Mouse (Mus musculus): ENCODE measurements around the gene Col4a2. TPM values are rescaled to one million over a fixed set of nuclear protein-coding genes. Genes with fewer than 3 reads are reported as not detected.

Gene Col4a2
- polyA plus RNA-seq, 1 experiment from 2014 or later: 56.3 TPM

- H3K4me1 ChIP-seq (replicated peaks): peaks cover 53% of the 10 kb centered on the region
Measured at GRCm38 (mm10) chr8:11361546-11362277, 49.1 kb downstream of the Col4a2 start.

GRCm38 (mm10) chr8:11362278-11363214 is 49.9 kb downstream of the Col4a2 start:
- H3K4me3 ChIP-seq (replicated peaks): no peak overlapping the region
- 26% methylated on average over 17 of the region's 17 CpGs for WGBS
- H3K9ac ChIP-seq (replicated peaks): peak overlapping the region; percentile 1; the same call in 1 of the 2 replicates
- ATAC-seq (ENCODE audit: insufficient number of reproducible peaks, insufficient read depth, low FRiP score, low TSS enrichment, low read depth): 0 out of 2 replicates have a peak, but pooled peaks have one; percentile 13
- peak overlapping the region; percentile 9; the same call in 1 of the 2 replicates for H3K4me2 ChIP-seq
- H3K9me3 ChIP-seq: no peaks in the 10 kb centered on the region
- peak overlapping the region; percentile 84 for H3K27ac ChIP-seq
- no peaks in the 10 kb centered on the region for H3K27me3 ChIP-seq
- H3K4me1 ChIP-seq (replicated peaks): peaks cover 48% of the 10 kb centered on the region
- no peaks in the 10 kb centered on the region for H3K36me3 ChIP-seq

More at GRCm38 (mm10) chr8:11361546-11362277, 49.1 kb downstream of the Col4a2 start:
- no peak overlapping the region for H3K4me2 ChIP-seq
- peak overlapping the region; percentile 84 for H3K27ac ChIP-seq
- WGBS: 61% methylated on average over 9 of the region's 9 CpGs
- H3K27me3 ChIP-seq: no peaks in the 10 kb centered on the region
- no peaks in the 10 kb centered on the region for H3K36me3 ChIP-seq
- ATAC-seq (ENCODE audit: insufficient number of reproducible peaks, insufficient read depth, low FRiP score, low TSS enrichment, low read depth): no peak; the same call in 1 of the 2 replicates
- no peaks in the 10 kb centered on the region for H3K9me3 ChIP-seq
- H3K9ac ChIP-seq (replicated peaks): 0 out of 2 replicates have a peak overlapping the region, but pooled peaks have one; percentile 1
- H3K4me3 ChIP-seq (replicated peaks): no peak overlapping the region

GRCm38 (mm10) chr8:11363340-11364126 is 50.9 kb downstream of the Col4a2 start:
- 53% methylated on average over 13 of the region's 13 CpGs for WGBS
- Histone ChIP-seq H3K27me3 (no peaks in the 10 kb centered on the region), H3K4me1 (replicated peaks) (peaks cover 40% of the 10 kb centered on the region), H3K4me2 (no peak overlapping the region), H3K9me3 (no peaks in the 10 kb centered on the region), H3K36me3 (no peaks in the 10 kb centered on the region), H3K27ac (peak overlapping the region; percentile 84), H3K9ac (replicated peaks) (no peak overlapping the region), H3K4me3 (replicated peaks) (no peak overlapping the region)
- no peak for ATAC-seq (ENCODE audit: insufficient number of reproducible peaks, insufficient read depth, low FRiP score, low TSS enrichment, low read depth)

GRCm38 (mm10) chr8:11366251-11366650 is 53.6 kb downstream of the Col4a2 start:
- Histone ChIP-seq H3K4me1 (replicated peaks) (peaks cover 49% of the 10 kb centered on the region), H3K27ac (no peak overlapping the region)

GRCm38 (mm10) chr8:11366741-11367140 is 54.1 kb downstream of the Col4a2 start:
- H3K4me1 ChIP-seq (replicated peaks): peaks cover 45% of the 10 kb centered on the region
- no peak overlapping the region for H3K9ac ChIP-seq (replicated peaks)
- H3K36me3 ChIP-seq: no peaks in the 10 kb centered on the region
- H3K4me3 ChIP-seq (replicated peaks): no peak overlapping the region
- H3K27me3 ChIP-seq: no peaks in the 10 kb centered on the region
- no peak overlapping the region for H3K27ac ChIP-seq
- no peak overlapping the region for H3K4me2 ChIP-seq
- no peak for ATAC-seq (ENCODE audit: insufficient number of reproducible peaks, insufficient read depth, low FRiP score, low TSS enrichment, low read depth)
- 87% methylated on average over 4 of the region's 4 CpGs for WGBS
- H3K9me3 ChIP-seq: no peaks in the 10 kb centered on the region

More at GRCm38 (mm10) chr8:11366251-11366650, 53.6 kb downstream of the Col4a2 start:
- ATAC-seq (ENCODE audit: insufficient number of reproducible peaks, insufficient read depth, low FRiP score, low TSS enrichment, low read depth): no peak
- Histone ChIP-seq H3K9ac (replicated peaks) (no peak overlapping the region), H3K4me2 (no peak overlapping the region), H3K36me3 (no peaks in the 10 kb centered on the region), H3K9me3 (no peaks in the 10 kb centered on the region), H3K4me3 (replicated peaks) (no peak overlapping the region), H3K27me3 (no peaks in the 10 kb centered on the region)
- 91% methylated on average over 5 of the region's 5 CpGs for WGBS

GRCm38 (mm10) chr8:11367670-11368069 is 55.1 kb downstream of the Col4a2 start:
- H3K4me2 ChIP-seq: no peak overlapping the region
- H3K36me3 ChIP-seq: no peaks in the 10 kb centered on the region
- no peak overlapping the region for H3K9ac ChIP-seq (replicated peaks)
- no peak overlapping the region for H3K27ac ChIP-seq
- no peaks in the 10 kb centered on the region for H3K27me3 ChIP-seq
- 83% methylated on average over 5 of the region's 5 CpGs for WGBS
- H3K4me3 ChIP-seq (replicated peaks): no peak overlapping the region
- ATAC-seq (ENCODE audit: insufficient number of reproducible peaks, insufficient read depth, low FRiP score, low TSS enrichment, low read depth): no peak
- peaks cover 36% of the 10 kb centered on the region for H3K4me1 ChIP-seq (replicated peaks)
- no peaks in the 10 kb centered on the region for H3K9me3 ChIP-seq

- Histone ChIP-seq H3K27ac (no peak overlapping the region), H3K9me3 (no peaks in the 10 kb centered on the region), H3K4me3 (replicated peaks) (no peak overlapping the region), H3K36me3 (no peaks in the 10 kb centered on the region), H3K4me1 (replicated peaks) (peaks cover 17% of the 10 kb centered on the region), H3K4me2 (no peak overlapping the region), H3K9ac (replicated peaks) (no peak overlapping the region), H3K27me3 (no peaks in the 10 kb centered on the region)
- 74% methylated on average over 19 of the region's 19 CpGs for WGBS
- ATAC-seq (ENCODE audit: insufficient number of reproducible peaks, insufficient read depth, low FRiP score, low TSS enrichment, low read depth): no peak
Measured at GRCm38 (mm10) chr8:11369526-11370203, 57.1 kb downstream of the Col4a2 start.

- Histone ChIP-seq H3K4me2 (no peak overlapping the region), H3K4me1 (replicated peaks) (peaks cover 20% of the 10 kb centered on the region), H3K36me3 (no peaks in the 10 kb centered on the region), H3K27ac (0 out of 2 replicates have a peak overlapping the region, but pooled peaks have one; percentile 2), H3K4me3 (replicated peaks) (no peak overlapping the region), H3K9ac (replicated peaks) (no peak overlapping the region), H3K9me3 (no peaks in the 10 kb centered on the region), H3K27me3 (no peaks in the 10 kb centered on the region)
- no peak for ATAC-seq (ENCODE audit: insufficient number of reproducible peaks, insufficient read depth, low FRiP score, low TSS enrichment, low read depth)
- WGBS: 78% methylated on average over 10 of the region's 10 CpGs
Measured at GRCm38 (mm10) chr8:11371347-11371746, 58.7 kb downstream of the Col4a2 start.

- H3K27ac ChIP-seq: no peak overlapping the region
- peaks cover 18% of the 10 kb centered on the region for H3K4me1 ChIP-seq (replicated peaks)
- H3K4me3 ChIP-seq (replicated peaks): no peak overlapping the region
- WGBS: 92% methylated on average over 8 of the region's 8 CpGs
- no peaks in the 10 kb centered on the region for H3K27me3 ChIP-seq
- H3K4me2 ChIP-seq: no peak overlapping the region
- no peak overlapping the region for H3K9ac ChIP-seq (replicated peaks)
- no peaks in the 10 kb centered on the region for H3K9me3 ChIP-seq
- no peak for ATAC-seq (ENCODE audit: insufficient number of reproducible peaks, insufficient read depth, low FRiP score, low TSS enrichment, low read depth)
- H3K36me3 ChIP-seq: no peaks in the 10 kb centered on the region
Measured at GRCm38 (mm10) chr8:11372080-11372479, 59.5 kb downstream of the Col4a2 start.

GRCm38 (mm10) chr8:11373643-11374325 is 61.2 kb downstream of the Col4a2 start:
- ATAC-seq (ENCODE audit: insufficient number of reproducible peaks, insufficient read depth, low FRiP score, low TSS enrichment, low read depth): no peak
- WGBS: 94% methylated on average over 15 of the region's 15 CpGs
- Histone ChIP-seq H3K4me3 (replicated peaks) (no peak overlapping the region), H3K9me3 (no peaks in the 10 kb centered on the region), H3K4me1 (replicated peaks) (peaks cover 13% of the 10 kb centered on the region), H3K27ac (no peak overlapping the region), H3K4me2 (no peak overlapping the region), H3K9ac (replicated peaks) (no peak overlapping the region), H3K36me3 (no peaks in the 10 kb centered on the region), H3K27me3 (no peaks in the 10 kb centered on the region)

All from limb, embryonic 12.5 days (tissue).